Mouse (Mus musculus): ENCODE results near the gene Usp25. TPM values are rescaled to one million over a fixed set of nuclear protein-coding genes. Genes with fewer than 3 reads are reported as not detected.

The Usp25 gene
- polyA plus RNA-seq, 1 experiment = 7.5 TPM

- Histone ChIP-seq H3K36me3 (ENCODE audit: control insufficient read depth, insufficient read depth) (no peaks in the 10 kb centered on the region), H3K27me3 (ENCODE audit: control insufficient read depth, insufficient read depth, insufficient read length) (no peaks in the 10 kb centered on the region)
- no peak for TF ChIP-seq E2F4 (IDR thresholded peaks at IDR 0.05; ENCODE audit: insufficient read depth)
These were observed 119.5 kb downstream of the Usp25 start for GRCm38 (mm10) chr16:77133055-77133454.

GRCm38 (mm10) chr16:77140651-77141050, 127.1 kb downstream of the Usp25 start:
- Histone ChIP-seq H3K4me3 (no peak overlapping the region), H3K27me3 (ENCODE audit: control insufficient read depth, insufficient read depth, insufficient read length) (no peaks in the 10 kb centered on the region), H3K4me2 (ENCODE audit: low read depth) (no peak overlapping the region)

More at GRCm38 (mm10) chr16:77133055-77133454, 119.5 kb downstream of the Usp25 start:
- Histone ChIP-seq H3K79me2 (ENCODE audit: control insufficient read depth, insufficient read depth) (no peaks in the 10 kb centered on the region), H3K4me2 (ENCODE audit: low read depth) (no peak overlapping the region), H3ac (ENCODE audit: control insufficient read depth, insufficient read length) (no peak overlapping the region), H3K4me3 (no peak overlapping the region)

GRCm38 (mm10) chr16:77146801-77147200, 133.3 kb downstream of the Usp25 start:
- H3K36me3 ChIP-seq (ENCODE audit: control insufficient read depth, insufficient read depth) = no peaks in the 10 kb centered on the region
- TF ChIP-seq REST (IDR thresholded peaks at IDR 0.05; ENCODE audit: insufficient read depth, insufficient read length) = no peak
- TF ChIP-seq SRF (IDR thresholded peaks at IDR 0.05; ENCODE audit: control insufficient read depth, insufficient read length, low read depth) = no peak
- TF ChIP-seq USF1 (IDR thresholded peaks at IDR 0.05; ENCODE audit: low read depth) = no peak
- no peak for TF ChIP-seq POLR2A (IDR thresholded peaks at IDR 0.05; ENCODE audit: insufficient read length, low read depth)
- TF ChIP-seq MAX (IDR thresholded peaks at IDR 0.05; ENCODE audit: low read depth) = no peak
- no peak for TF ChIP-seq MYOG (IDR thresholded peaks at IDR 0.05; ENCODE audit: control insufficient read depth in 1 of 3, insufficient read depth in 1 of 3, insufficient read length in 2 of 3, low read depth in 2 of 3)
- TF ChIP-seq TCF12 (IDR thresholded peaks at IDR 0.05; ENCODE audit: insufficient read depth, poor library complexity, severe bottlenecking) = no peak
- TF ChIP-seq CEBPB (IDR thresholded peaks at IDR 0.05; ENCODE audit: insufficient read depth, poor library complexity, severe bottlenecking) = no peak
- TF ChIP-seq TCF3 (IDR thresholded peaks at IDR 0.05; ENCODE audit: insufficient read length, low read depth) = no peak
- no peak for TF ChIP-seq POLR2AphosphoS2 (IDR thresholded peaks at IDR 0.05; ENCODE audit: insufficient read length, low read depth)
- no peak for TF ChIP-seq E2F4 (IDR thresholded peaks at IDR 0.05; ENCODE audit: insufficient read depth)
- TF ChIP-seq MYOD1 (IDR thresholded peaks at IDR 0.05; ENCODE audit: control insufficient read depth in 1 of 3, insufficient read length in 2 of 3, low read depth in 2 of 3) = no peak
- no peak overlapping the region for H3K4me2 ChIP-seq (ENCODE audit: low read depth)
- no peak overlapping the region for H3K4me3 ChIP-seq
- no peaks in the 10 kb centered on the region for H3K79me2 ChIP-seq (ENCODE audit: control insufficient read depth, insufficient read depth)
- H3K27me3 ChIP-seq (ENCODE audit: control insufficient read depth, insufficient read depth, insufficient read length) = no peaks in the 10 kb centered on the region
- H3ac ChIP-seq (ENCODE audit: control insufficient read depth, insufficient read length) = no peak overlapping the region

More at GRCm38 (mm10) chr16:77140651-77141050, 127.1 kb downstream of the Usp25 start:
- no peak for TF ChIP-seq REST (IDR thresholded peaks at IDR 0.05; ENCODE audit: insufficient read depth, insufficient read length)
- no peak for TF ChIP-seq USF1 (IDR thresholded peaks at IDR 0.05; ENCODE audit: low read depth)
- no peak for TF ChIP-seq E2F4 (IDR thresholded peaks at IDR 0.05; ENCODE audit: insufficient read depth)
- no peak for TF ChIP-seq SRF (IDR thresholded peaks at IDR 0.05; ENCODE audit: control insufficient read depth, insufficient read length, low read depth)
- no peak for TF ChIP-seq POLR2AphosphoS2 (IDR thresholded peaks at IDR 0.05; ENCODE audit: insufficient read length, low read depth)
- TF ChIP-seq POLR2A (IDR thresholded peaks at IDR 0.05; ENCODE audit: insufficient read length, low read depth) = no peak
- no peak for TF ChIP-seq MYOG (IDR thresholded peaks at IDR 0.05; ENCODE audit: control insufficient read depth in 1 of 3, insufficient read depth in 1 of 3, insufficient read length in 2 of 3, low read depth in 2 of 3)
- no peak for TF ChIP-seq MAX (IDR thresholded peaks at IDR 0.05; ENCODE audit: low read depth)
- TF ChIP-seq TCF3 (IDR thresholded peaks at IDR 0.05; ENCODE audit: insufficient read length, low read depth) = no peak
- no peak for TF ChIP-seq TCF12 (IDR thresholded peaks at IDR 0.05; ENCODE audit: insufficient read depth, poor library complexity, severe bottlenecking)
- no peak for TF ChIP-seq CEBPB (IDR thresholded peaks at IDR 0.05; ENCODE audit: insufficient read depth, poor library complexity, severe bottlenecking)
- TF ChIP-seq MYOD1 (IDR thresholded peaks at IDR 0.05; ENCODE audit: control insufficient read depth in 1 of 3, insufficient read length in 2 of 3, low read depth in 2 of 3) = no peak
- Histone ChIP-seq H3K36me3 (ENCODE audit: control insufficient read depth, insufficient read depth) (no peaks in the 10 kb centered on the region), H3ac (ENCODE audit: control insufficient read depth, insufficient read length) (no peak overlapping the region), H3K79me2 (ENCODE audit: control insufficient read depth, insufficient read depth) (no peaks in the 10 kb centered on the region)

DNA sequence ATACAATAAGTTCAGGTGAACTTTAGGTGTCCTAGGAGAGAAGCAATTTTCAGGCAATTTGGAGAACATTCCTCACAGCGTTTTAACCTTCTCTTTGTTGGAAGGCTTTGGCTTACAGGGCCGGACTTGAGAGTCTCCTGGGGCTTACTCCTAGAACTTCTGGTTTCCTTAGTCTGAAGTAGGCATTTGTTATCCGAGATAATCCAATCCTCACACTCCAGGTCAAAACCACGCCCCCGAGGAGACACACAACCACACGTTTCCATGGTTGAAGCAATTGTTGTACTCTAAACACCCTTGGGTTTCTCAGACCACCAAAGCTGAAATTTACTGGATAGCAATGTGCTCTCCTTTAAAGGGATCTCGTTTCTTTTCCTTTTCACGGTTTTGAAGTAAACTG, 136.8 kb downstream of the Usp25 start:
- H3K27me3 ChIP-seq (ENCODE audit: control insufficient read depth, insufficient read depth, insufficient read length) = no peaks in the 10 kb centered on the region
- H3K79me2 ChIP-seq (ENCODE audit: control insufficient read depth, insufficient read depth) = no peaks in the 10 kb centered on the region
- H3K4me3 ChIP-seq = no peak overlapping the region
- no peak for TF ChIP-seq SRF (IDR thresholded peaks at IDR 0.05; ENCODE audit: control insufficient read depth, insufficient read length, low read depth)
- TF ChIP-seq USF1 (IDR thresholded peaks at IDR 0.05; ENCODE audit: low read depth) = no peak
- TF ChIP-seq REST (IDR thresholded peaks at IDR 0.05; ENCODE audit: insufficient read depth, insufficient read length) = no peak
- TF ChIP-seq MYOG (IDR thresholded peaks at IDR 0.05; ENCODE audit: control insufficient read depth in 1 of 3, insufficient read depth in 1 of 3, insufficient read length in 2 of 3, low read depth in 2 of 3) = no peak
- H3K36me3 ChIP-seq (ENCODE audit: control insufficient read depth, insufficient read depth) = no peaks in the 10 kb centered on the region
- no peak overlapping the region for H3K4me2 ChIP-seq (ENCODE audit: low read depth)
- no peak overlapping the region for H3ac ChIP-seq (ENCODE audit: control insufficient read depth, insufficient read length)

DNA sequence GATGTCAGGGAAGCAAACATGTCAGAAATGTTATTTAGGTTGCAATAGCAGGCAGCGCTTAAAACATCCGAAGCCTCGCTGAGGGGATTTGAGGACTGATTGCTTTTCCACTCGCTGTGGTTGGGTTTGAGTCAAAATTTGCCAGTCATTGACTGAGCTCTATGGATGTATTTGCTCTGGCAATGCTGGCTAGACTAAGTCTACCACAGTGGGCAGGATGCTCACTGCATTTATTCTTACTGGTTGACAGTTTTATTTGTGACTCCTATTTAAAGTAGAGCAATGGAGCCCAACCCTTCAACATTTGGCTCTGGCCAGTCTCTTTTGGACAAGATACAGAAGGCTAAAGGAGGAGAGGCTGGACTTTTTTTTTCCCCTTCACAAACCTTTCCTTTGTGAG, 137.4 kb downstream of the Usp25 start:
- Histone ChIP-seq H3ac (ENCODE audit: control insufficient read depth, insufficient read length) (no peak overlapping the region), H3K36me3 (ENCODE audit: control insufficient read depth, insufficient read depth) (no peaks in the 10 kb centered on the region), H3K27me3 (ENCODE audit: control insufficient read depth, insufficient read depth, insufficient read length) (no peaks in the 10 kb centered on the region), H3K4me2 (ENCODE audit: low read depth) (no peak overlapping the region), H3K4me3 (no peak overlapping the region), H3K79me2 (ENCODE audit: control insufficient read depth, insufficient read depth) (no peaks in the 10 kb centered on the region)
- no peak for TF ChIP-seq USF1 (IDR thresholded peaks at IDR 0.05; ENCODE audit: low read depth)
- TF ChIP-seq MAX (IDR thresholded peaks at IDR 0.05; ENCODE audit: low read depth) = no peak
- no peak for TF ChIP-seq E2F4 (IDR thresholded peaks at IDR 0.05; ENCODE audit: insufficient read depth)
- TF ChIP-seq POLR2A (IDR thresholded peaks at IDR 0.05; ENCODE audit: insufficient read length, low read depth) = no peak
- no peak for TF ChIP-seq REST (IDR thresholded peaks at IDR 0.05; ENCODE audit: insufficient read depth, insufficient read length)
- TF ChIP-seq MYOG (IDR thresholded peaks at IDR 0.05; ENCODE audit: control insufficient read depth in 1 of 3, insufficient read depth in 1 of 3, insufficient read length in 2 of 3, low read depth in 2 of 3) = no peak
- TF ChIP-seq POLR2AphosphoS2 (IDR thresholded peaks at IDR 0.05; ENCODE audit: insufficient read length, low read depth) = no peak
